Mouse (Mus musculus) limb, embryonic 14.5 days (tissue): ENCODE results near the gene Lpcat3. TPM values are rescaled to one million over a fixed set of nuclear protein-coding genes. Genes with fewer than 3 reads are reported as not detected.

Source experiments
- ATAC-seq: fragments of 200-750 bp; cut with Nextera tagmentation; 2 replicates; pipeline ENCODE4 v1.8.0; 2017; ENCODE audit warnings: low read depth, moderate number of reproducible peaks, moderate TSS enrichment; ENCODE audit not compliant: low FRiP score
- DNase-seq: peaks from one replicate; pipeline ENCODE4 v3.0.0-alpha.2; 2015; ENCODE audit warnings: low spot score
- H3K27ac ChIP-seq: fragments of 300-500 bp; sonication (generic); replicated peaks from 2 replicates; pipeline ENCODE4 v1.5.1; 2014; ENCODE audit warnings: low read depth, mild to moderate bottlenecking, low read length, moderate library complexity, mixed read lengths
- H3K27me3 ChIP-seq: fragments of 300-500 bp; sonication (generic); 2 replicates; pipeline ENCODE4 v1.6.1; 2014; ENCODE audit warnings: low read length, mixed read lengths; ENCODE audit not compliant: control insufficient read depth, insufficient read depth
- H3K36me3 ChIP-seq: fragments of 300-500 bp; sonication (generic); 2 replicates; pipeline ENCODE4 v1.6.1; 2014; ENCODE audit warnings: mild to moderate bottlenecking, low read length, moderate library complexity, mixed read lengths; ENCODE audit not compliant: control insufficient read depth, insufficient read depth
- H3K4me1 ChIP-seq: fragments of 300-500 bp; sonication (generic); 2 replicates; pipeline ENCODE4 v1.6.1; 2014; ENCODE audit warnings: antibody characterized with exemption, low read length, mixed read lengths; ENCODE audit not compliant: control insufficient read depth, insufficient read depth
- H3K4me2 ChIP-seq: fragments of 300-500 bp; sonication (generic); replicated peaks from 2 replicates; pipeline ENCODE4 v1.6.1; 2014; ENCODE audit warnings: low read depth, mild to moderate bottlenecking, low read length, moderate library complexity; ENCODE audit not compliant: severe bottlenecking
- H3K4me3 ChIP-seq: fragments of 300-500 bp; sonication (generic); replicated peaks from 2 replicates; pipeline ENCODE4 v1.5.1; 2014; ENCODE audit warnings: low read length
- H3K9ac ChIP-seq: fragments of 300-500 bp; sonication (generic); 2 replicates; pipeline ENCODE4 v1.6.1; 2014; ENCODE audit warnings: mild to moderate bottlenecking, low read depth, low read length, moderate library complexity; ENCODE audit not compliant: severe bottlenecking
- H3K9me3 ChIP-seq: fragments of 300-500 bp; sonication (generic); 2 replicates; pipeline ENCODE4 v1.6.1; 2016; ENCODE audit warnings: low read length; ENCODE audit not compliant: control insufficient read depth
- POLR2A ChIP-seq: fragments of 200-500 bp; IDR thresholded peaks from 2 replicates; pipeline ENCODE4 v1.8.0; 2012; ENCODE audit warnings: inconsistent platforms, mild to moderate bottlenecking, moderate library complexity, borderline replicate concordance; ENCODE audit not compliant: insufficient read depth, insufficient read length; ENCODE audit errors: extremely low read depth
- WGBS: fragments of 180-500 bp; shearing (Covaris S2); extraction: QIAGEN DNeasy Blood & Tissue Kit; methylation state at CpG from one replicate; pipeline ENCODE4 v1.1.7; 2014; 5-methylcytosine and 5-hydroxymethylcytosine counted together
- polyA plus RNA-seq, 2 experiments: library from polyadenylated mRNA; depleted of rRNA in 1 of 2; stranded (reverse) in 1 of 2; unstranded in 1 of 2; fragments of >200 nt; fragmentation: Nextera tagmentation in 1 of 2; extraction: Ambion mirVana in 1 of 2; gene quantifications; 2 replicates each; pipeline versions ENCODE4 v1.2.1 to v1.2.3; 2012 to 2014

Gene Lpcat3
- polyA plus RNA-seq, 2 experiments, result 49.3 to 80.8 TPM

- WGBS, result 92% methylated on average over 4 of the region's 4 CpGs
- Histone ChIP-seq H3K4me3 (no peak overlapping the region), H3K9ac (no peak overlapping the region), H3K27ac (no peak overlapping the region), H3K9me3 (no peaks in the 10 kb centered on the region), H3K4me2 (no peak overlapping the region), H3K36me3 (no peaks in the 10 kb centered on the region), H3K27me3 (no peaks in the 10 kb centered on the region), H3K4me1 (peaks cover 4% of the 10 kb centered on the region; the same call in 1 of the 2 replicates)
- ATAC-seq (no peak), DNase-seq (no peak)
- no peak for TF ChIP-seq POLR2A
Observed at GRCm38 (mm10) chr6:124661156-124661806, 1.5 kb upstream of the Lpcat3 start.

- Histone ChIP-seq H3K27ac (peak overlapping the region; percentile 70), H3K27me3 (no peaks in the 10 kb centered on the region), H3K9me3 (no peaks in the 10 kb centered on the region), H3K4me3 (peak overlapping the region; percentile 71), H3K36me3 (no peaks in the 10 kb centered on the region), H3K9ac (peak overlapping the region; percentile 50), H3K4me1 (peaks cover 4% of the 10 kb centered on the region; the same call in 1 of the 2 replicates), H3K4me2 (peak overlapping the region; percentile 72)
- no peak for TF ChIP-seq POLR2A
- ATAC-seq (no peak), DNase-seq (no peak)
- WGBS, result 22% methylated on average over 6 of the region's 6 CpGs
Observed at GRCm38 (mm10) chr6:124661995-124662394, 832 bp upstream of the Lpcat3 start.

- DNase-seq (no peak), ATAC-seq (no peak)
- Histone ChIP-seq H3K36me3 (no peaks in the 10 kb centered on the region), H3K4me1 (peaks cover 4% of the 10 kb centered on the region; the same call in 1 of the 2 replicates), H3K4me2 (peak overlapping the region; percentile 72), H3K9me3 (no peaks in the 10 kb centered on the region), H3K27ac (no peak overlapping the region), H3K27me3 (no peaks in the 10 kb centered on the region), H3K4me3 (peak overlapping the region; percentile 71), H3K9ac (peak overlapping the region; percentile 67)
- TF ChIP-seq POLR2A, result no peak
- WGBS, result 19% methylated on average over 13 of the region's 13 CpGs
Observed at GRCm38 (mm10) chr6:124663424-124663795, 583 bp downstream of the Lpcat3 start.

GRCm38 (mm10) chr6:124664256-124664655 lies 1.4 kb downstream of the Lpcat3 start:
- Histone ChIP-seq H3K4me1 (peaks cover 4% of the 10 kb centered on the region; the same call in 1 of the 2 replicates), H3K4me2 (peak overlapping the region; percentile 72), H3K4me3 (peak overlapping the region; percentile 71), H3K27me3 (no peaks in the 10 kb centered on the region), H3K9ac (no peak overlapping the region), H3K9me3 (no peaks in the 10 kb centered on the region), H3K36me3 (no peaks in the 10 kb centered on the region), H3K27ac (no peak overlapping the region)
- ATAC-seq (no peak), DNase-seq (no peak)
- no peak for TF ChIP-seq POLR2A
- 80% methylated on average over 7 of the region's 7 CpGs for WGBS

DNA sequence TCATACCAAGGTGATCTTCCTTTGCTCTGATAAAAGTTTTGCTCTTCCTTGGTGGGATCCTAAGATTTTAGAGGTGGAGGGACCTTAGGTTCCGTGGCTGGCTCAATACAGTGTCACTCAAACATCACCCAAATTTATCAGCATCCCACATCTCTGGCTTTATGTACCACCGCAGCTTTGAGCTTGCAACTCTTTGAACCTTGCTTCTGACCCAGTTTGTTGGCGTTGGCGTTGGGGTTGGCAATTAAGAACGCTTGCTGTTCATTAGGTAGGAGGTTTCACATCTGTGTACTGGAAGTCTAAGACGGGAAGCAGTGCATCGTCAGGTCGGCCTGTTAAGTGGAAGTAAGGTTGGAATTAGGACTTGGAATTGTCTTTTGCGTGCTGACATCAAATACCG lies 2.2 kb downstream of the Lpcat3 start:
- Histone ChIP-seq H3K9ac (no peak overlapping the region), H3K36me3 (no peaks in the 10 kb centered on the region), H3K4me2 (no peak overlapping the region), H3K4me3 (no peak overlapping the region), H3K27me3 (no peaks in the 10 kb centered on the region), H3K9me3 (no peaks in the 10 kb centered on the region), H3K4me1 (peaks cover 4% of the 10 kb centered on the region; the same call in 1 of the 2 replicates), H3K27ac (no peak overlapping the region)
- TF ChIP-seq POLR2A, result no peak
- WGBS, result 90% methylated on average over 10 of the region's 10 CpGs
- no peak for ATAC-seq
- DNase-seq, result no peak
